30 mouse cellular contexts compared by ENCODE assay signal in genomic region chr7:94282010-94282409, GRCm38 (mm10).
DNase-seq lines count a peak whose midpoint lies in the region; ATAC-seq and TF ChIP-seq lines count a peak whose summit lies in the region.
"Had no signal": no experiment of that assay in that cellular context is flagged by ENCODE, and none has a peak within 500 bp of the region (broad histone marks: within the 10 kb centered on the region; RNA-seq: fewer than 3 reads in every experiment).

No protein-coding gene starts in this region.

- H3K27ac ChIP-seq in hindbrain, embryonic 12.5 days: no peak overlapping the region
- no peak overlapping the region for H3K27ac ChIP-seq in hindbrain, embryonic 10.5 days
- H3K27ac ChIP-seq in midbrain, embryonic 14.5 days (replicated peaks; ENCODE audit: low read depth, low read length): no peak overlapping the region
- no peak overlapping the region for H3K27ac ChIP-seq in midbrain, embryonic 13.5 days
- no peak overlapping the region for H3K27ac ChIP-seq in midbrain, embryonic 16.5 days (ENCODE audit: low read length)
- no peak overlapping the region for H3K27ac ChIP-seq in kidney, embryonic 16.5 days (ENCODE audit: low read length)
- H3K27ac ChIP-seq: embryonic facial prominence, embryonic 12.5 days; embryonic facial prominence, embryonic 15.5 days; gastrocnemius, adult 2 months; heart, embryonic 15.5 days; hindbrain, embryonic 15.5 days had no signal

- no peaks in the 10 kb centered on the region for H3K27me3 ChIP-seq in hindbrain, embryonic 12.5 days
- no peaks in the 10 kb centered on the region for H3K27me3 ChIP-seq in hindbrain, embryonic 10.5 days (ENCODE audit: insufficient read depth, poor library complexity, severe bottlenecking)
- no peaks in the 10 kb centered on the region for H3K27me3 ChIP-seq in midbrain, embryonic 14.5 days (ENCODE audit: control insufficient read depth, insufficient read depth, low read length)
- H3K27me3 ChIP-seq in midbrain, embryonic 13.5 days: no peaks in the 10 kb centered on the region
- no peaks in the 10 kb centered on the region for H3K27me3 ChIP-seq in midbrain, embryonic 16.5 days (ENCODE audit: control insufficient read depth, insufficient read depth, low read depth, low read length)
- H3K27me3 ChIP-seq in kidney, embryonic 16.5 days (ENCODE audit: insufficient read depth, low read length): no peaks in the 10 kb centered on the region
- H3K27me3 ChIP-seq: CH12.LX; embryonic facial prominence, embryonic 12.5 days; embryonic facial prominence, embryonic 15.5 days; heart, embryonic 12.5 days; heart, embryonic 15.5 days; hindbrain, embryonic 15.5 days; Patski had no signal

- no peaks in the 10 kb centered on the region for H3K9me3 ChIP-seq in hindbrain, embryonic 12.5 days (replicated peaks)
- no peaks in the 10 kb centered on the region for H3K9me3 ChIP-seq in hindbrain, embryonic 10.5 days
- H3K9me3 ChIP-seq in midbrain, embryonic 14.5 days (ENCODE audit: control insufficient read depth, low read length): no peaks in the 10 kb centered on the region
- H3K9me3 ChIP-seq in midbrain, embryonic 13.5 days: no peaks in the 10 kb centered on the region
- no peaks in the 10 kb centered on the region for H3K9me3 ChIP-seq in midbrain, embryonic 16.5 days (replicated peaks; ENCODE audit: control insufficient read depth, low read length, poor library complexity, severe bottlenecking)
- H3K9me3 ChIP-seq in kidney, embryonic 16.5 days (ENCODE audit: low read length): no peaks in the 10 kb centered on the region
- H3K9me3 ChIP-seq: embryonic facial prominence, embryonic 12.5 days; embryonic facial prominence, embryonic 15.5 days; heart, embryonic 12.5 days; heart, embryonic 15.5 days; hindbrain, embryonic 15.5 days had no signal

- no peaks in the 10 kb centered on the region for H3K4me1 ChIP-seq in hindbrain, embryonic 12.5 days
- no peaks in the 10 kb centered on the region for H3K4me1 ChIP-seq in hindbrain, embryonic 10.5 days (replicated peaks)
- 0 out of 2 replicates have a peak, but pooled peaks cover 4% of the 10 kb centered on the region for H3K4me1 ChIP-seq in midbrain, embryonic 14.5 days (ENCODE audit: control insufficient read depth, insufficient read depth, low read length)
- H3K4me1 ChIP-seq in midbrain, embryonic 13.5 days (replicated peaks): peaks cover 2% of the 10 kb centered on the region; the same call in 1 of the 2 replicates
- no peaks in the 10 kb centered on the region for H3K4me1 ChIP-seq in midbrain, embryonic 16.5 days (ENCODE audit: control insufficient read depth, insufficient read depth, low read length)
- no peaks in the 10 kb centered on the region for H3K4me1 ChIP-seq in kidney, embryonic 16.5 days (ENCODE audit: insufficient read depth, low read length)
- H3K4me1 ChIP-seq: embryonic facial prominence, embryonic 12.5 days; embryonic facial prominence, embryonic 15.5 days; heart, embryonic 12.5 days; heart, embryonic 15.5 days had no signal

- TF ChIP-seq POLR2A in brain, embryonic 14.5 days (IDR thresholded peaks at IDR 0.05; ENCODE audit: borderline replicate concordance, extremely low read depth, insufficient read depth, insufficient read length, poor library complexity, severe bottlenecking): no peak

- DNase-seq in hindbrain, embryonic 10.5 days (ENCODE audit: low spot score): no peak
- DNase-seq in midbrain, embryonic 14.5 days: peak; percentile 19
- peak; percentile 23 for DNase-seq in brain, embryonic 14.5 days (ENCODE audit: low read depth)
- DNase-seq: adrenal gland, postnatal 10 days; adrenal gland, postnatal 36 days; B cell, adult 2 months; cerebellum, adult 11 months; cerebellum, adult 2 months; cerebellum, adult 9-11 months; cerebellum, postnatal 25 days; forebrain, postnatal 0 days; gastrocnemius, adult 2 months; gastrocnemius, postnatal 25 days; heart, adult 18-20 months; heart, postnatal 10 days; heart, postnatal 36 days had no signal

- H3K4me3 ChIP-seq in hindbrain, embryonic 12.5 days: no peak overlapping the region
- no peak overlapping the region for H3K4me3 ChIP-seq in hindbrain, embryonic 10.5 days
- H3K4me3 ChIP-seq in midbrain, embryonic 14.5 days (replicated peaks; ENCODE audit: low read depth, low read length): no peak overlapping the region
- no peak overlapping the region for H3K4me3 ChIP-seq in midbrain, embryonic 13.5 days (replicated peaks)
- no peak overlapping the region for H3K4me3 ChIP-seq in midbrain, embryonic 16.5 days (ENCODE audit: low read depth, low read length)
- H3K4me3 ChIP-seq in kidney, embryonic 16.5 days (ENCODE audit: low read length): no peak overlapping the region
- H3K4me3 ChIP-seq: embryonic facial prominence, embryonic 12.5 days; embryonic facial prominence, embryonic 15.5 days; gastrocnemius, adult 2 months; heart, embryonic 12.5 days; heart, embryonic 15.5 days; hindbrain, embryonic 15.5 days had no signal

- ATAC-seq in hindbrain, embryonic 12.5 days (ENCODE audit: low FRiP score): peak; percentile 71; the same call in 1 of the 2 replicates
- no peak for ATAC-seq in midbrain, embryonic 14.5 days (ENCODE audit: low FRiP score, low TSS enrichment)
- ATAC-seq in midbrain, embryonic 13.5 days: no peak
- 0 out of 2 replicates have a peak, but pooled peaks have one; percentile 54 for ATAC-seq in midbrain, embryonic 16.5 days
- ATAC-seq in kidney, embryonic 16.5 days (ENCODE audit: low FRiP score, low TSS enrichment): no peak
- ATAC-seq: forebrain, embryonic 14.5 days; forebrain, postnatal 0 days; inflammation-experienced regulatory T-cells, adult 6 months; Patski had no signal

- 83% methylated on average over 5 of the region's 5 CpGs for WGBS in hindbrain, embryonic 12.5 days
- 90% methylated on average over 5 of the region's 5 CpGs for WGBS in hindbrain, embryonic 10.5 days
- 59% methylated on average over 5 of the region's 5 CpGs for WGBS in midbrain, embryonic 14.5 days
- WGBS in midbrain, embryonic 13.5 days: 69% methylated on average over 5 of the region's 5 CpGs
- 55% methylated on average over 5 of the region's 5 CpGs for WGBS in midbrain, embryonic 16.5 days
- WGBS in kidney, embryonic 16.5 days: 83% methylated on average over 5 of the region's 5 CpGs

- H3K36me3 ChIP-seq in hindbrain, embryonic 12.5 days: no peaks in the 10 kb centered on the region
- H3K36me3 ChIP-seq in hindbrain, embryonic 10.5 days: no peaks in the 10 kb centered on the region
- H3K36me3 ChIP-seq in midbrain, embryonic 14.5 days (ENCODE audit: control insufficient read depth, insufficient read depth, low read length): no peaks in the 10 kb centered on the region
- H3K36me3 ChIP-seq in midbrain, embryonic 13.5 days: no peaks in the 10 kb centered on the region
- H3K36me3 ChIP-seq in midbrain, embryonic 16.5 days (ENCODE audit: control insufficient read depth, insufficient read depth, low read length): no peaks in the 10 kb centered on the region
- H3K36me3 ChIP-seq in kidney, embryonic 16.5 days (ENCODE audit: insufficient read depth, low read length): no peaks in the 10 kb centered on the region
- H3K36me3 ChIP-seq: embryonic facial prominence, embryonic 12.5 days; embryonic facial prominence, embryonic 15.5 days; G1E; heart, embryonic 12.5 days; heart, embryonic 15.5 days; hindbrain, embryonic 15.5 days had no signal

- no peak overlapping the region for H3K9ac ChIP-seq in hindbrain, embryonic 12.5 days
- H3K9ac ChIP-seq in midbrain, embryonic 14.5 days (replicated peaks; ENCODE audit: low read length): no peak overlapping the region
- H3K9ac ChIP-seq in midbrain, embryonic 13.5 days (replicated peaks): no peak overlapping the region
- H3K9ac ChIP-seq in midbrain, embryonic 16.5 days (ENCODE audit: low read depth, low read length): no peak overlapping the region
- H3K9ac ChIP-seq in kidney, embryonic 16.5 days (replicated peaks; ENCODE audit: low read length): no peak overlapping the region
- H3K9ac ChIP-seq: embryonic facial prominence, embryonic 12.5 days; embryonic facial prominence, embryonic 15.5 days; forebrain, postnatal 0 days; heart, embryonic 12.5 days; heart, embryonic 15.5 days; hindbrain, embryonic 15.5 days had no signal

- no peak overlapping the region for H3K4me2 ChIP-seq in hindbrain, embryonic 12.5 days (replicated peaks)
- H3K4me2 ChIP-seq in midbrain, embryonic 14.5 days (ENCODE audit: low read length): no peak overlapping the region
- no peak overlapping the region for H3K4me2 ChIP-seq in midbrain, embryonic 13.5 days (replicated peaks)
- H3K4me2 ChIP-seq in midbrain, embryonic 16.5 days (ENCODE audit: low read length): no peak overlapping the region
- H3K4me2 ChIP-seq in kidney, embryonic 16.5 days (replicated peaks; ENCODE audit: low read depth, low read length): no peak overlapping the region
- H3K4me2 ChIP-seq: embryonic facial prominence, embryonic 12.5 days; embryonic facial prominence, embryonic 15.5 days; heart, embryonic 12.5 days; heart, embryonic 15.5 days; hindbrain, embryonic 15.5 days had no signal

- TF ChIP-seq CTCF in brain, embryonic 14.5 days (IDR thresholded peaks at IDR 0.05; ENCODE audit: borderline replicate concordance, extremely low read depth, insufficient read depth, insufficient read length): no peak

Comparison
In these comparisons a context has a peak if more than half of its experiments do, and no peak if none do; other contexts are left out.
1. ATAC-seq: peak in hindbrain, embryonic 12.5 days (single experiment) and midbrain, embryonic 16.5 days (single experiment); none in midbrain, embryonic 14.5 days (single experiment), midbrain, embryonic 13.5 days (single experiment) and kidney, embryonic 16.5 days (single experiment).